Mouse (Mus musculus): Measurements from ENCODE around the gene Jam3. TPM values are rescaled to one million over a fixed set of nuclear protein-coding genes. Genes with fewer than 3 reads are reported as not detected.

The Jam3 gene
- polyA plus RNA-seq, 1 experiment from 2014 or later: 5.7 TPM

DNA sequence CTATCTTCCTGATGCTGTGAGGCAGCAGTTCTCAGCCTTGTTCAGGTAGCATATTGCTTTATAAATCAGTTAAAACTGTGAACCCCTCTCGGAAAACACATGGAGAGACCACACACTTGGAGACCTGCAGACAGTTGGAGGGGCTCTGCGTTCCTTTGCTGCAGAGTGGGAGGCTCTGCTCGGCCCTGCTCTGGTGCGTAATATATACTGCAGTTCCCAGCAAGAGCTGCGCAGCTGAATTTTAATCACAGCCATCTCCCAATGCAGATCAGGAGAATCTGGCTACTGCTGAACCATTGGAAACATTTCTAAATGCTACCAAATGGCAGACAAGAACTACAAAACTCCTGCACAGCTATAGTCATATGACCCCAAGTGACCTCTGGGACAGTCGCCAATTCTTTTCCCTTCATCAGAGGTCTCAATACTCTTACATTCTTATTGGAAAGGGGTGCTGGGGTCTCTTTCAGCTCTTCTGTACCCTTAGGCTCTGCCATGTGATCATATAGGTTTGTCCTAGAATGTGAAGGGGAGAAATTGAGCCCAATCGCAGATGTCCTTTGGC lies 33.5 kb upstream of the Jam3 start:
- no peak for ATAC-seq (ENCODE audit: low read depth)
- no peaks in the 10 kb centered on the region for H3K27me3 ChIP-seq
- 70% methylated on average over 7 of the region's 7 CpGs for WGBS (ENCODE audit: insufficient replicate concordance)
- H3K27ac ChIP-seq: no peak overlapping the region
- no peak overlapping the region for H3K4me2 ChIP-seq
- DNase-seq: no peak
- peaks cover 8% of the 10 kb centered on the region for H3K4me1 ChIP-seq (replicated peaks)
- H3K9ac ChIP-seq: no peak overlapping the region
- H3K9me3 ChIP-seq (replicated peaks): no peaks in the 10 kb centered on the region
- no peak overlapping the region for H3K4me3 ChIP-seq (replicated peaks)
- no peaks in the 10 kb centered on the region for H3K36me3 ChIP-seq

DNA sequence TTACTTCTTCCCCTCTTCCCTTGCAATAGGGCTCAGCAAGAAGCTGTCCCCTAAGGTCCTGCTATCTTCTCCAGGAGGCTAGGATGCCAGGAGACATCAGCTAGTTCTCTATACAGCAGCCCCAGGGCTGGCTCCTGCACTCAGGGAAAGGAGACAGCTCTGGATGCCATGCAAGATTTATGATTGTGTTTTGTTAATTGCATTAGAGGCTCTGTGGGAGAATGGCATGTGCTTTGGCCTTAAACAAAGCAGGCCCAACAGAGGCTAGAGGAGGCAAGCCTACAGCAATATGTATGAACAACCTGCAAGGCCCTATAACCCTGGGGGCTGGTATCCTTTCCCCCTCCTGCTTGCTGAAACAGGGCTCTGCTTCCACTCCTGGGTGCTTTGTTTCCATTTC lies 30.6 kb upstream of the Jam3 start:
- Histone ChIP-seq H3K4me1 (replicated peaks) (no peaks in the 10 kb centered on the region), H3K27me3 (no peaks in the 10 kb centered on the region), H3K36me3 (no peaks in the 10 kb centered on the region), H3K9me3 (replicated peaks) (no peaks in the 10 kb centered on the region), H3K9ac (no peak overlapping the region), H3K4me3 (replicated peaks) (no peak overlapping the region), H3K4me2 (no peak overlapping the region), H3K27ac (no peak overlapping the region)
- ATAC-seq (ENCODE audit: low read depth) (no peak), DNase-seq (no peak)

DNA sequence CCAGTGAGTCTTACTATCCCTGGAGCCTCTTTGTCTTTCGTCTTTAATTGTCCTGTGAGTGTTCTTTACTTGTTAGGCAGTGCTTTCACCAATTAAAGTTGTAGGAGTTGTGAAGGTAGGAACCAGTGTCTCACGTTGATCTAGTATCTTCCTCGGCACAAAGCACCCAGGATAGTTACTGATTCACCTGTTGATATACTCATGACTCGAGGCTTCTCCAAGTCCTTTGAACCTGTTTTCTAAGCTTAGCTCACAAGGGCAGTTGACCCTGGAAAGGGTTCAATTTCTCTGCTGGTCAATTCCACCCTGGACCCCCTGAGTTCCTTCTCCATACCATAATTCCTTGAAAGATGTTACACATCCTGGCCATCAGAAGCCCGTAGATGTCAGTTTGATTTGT lies 26.9 kb upstream of the Jam3 start:
- no peak overlapping the region for H3K4me2 ChIP-seq
- no peak overlapping the region for H3K4me3 ChIP-seq (replicated peaks)
- no peak overlapping the region for H3K27ac ChIP-seq
- 58% methylated on average over 5 of the region's 5 CpGs for WGBS (ENCODE audit: insufficient replicate concordance)
- no peak for DNase-seq
- H3K36me3 ChIP-seq: no peaks in the 10 kb centered on the region
- ATAC-seq (ENCODE audit: low read depth): no peak
- H3K27me3 ChIP-seq: no peaks in the 10 kb centered on the region
- no peaks in the 10 kb centered on the region for H3K4me1 ChIP-seq (replicated peaks)
- no peaks in the 10 kb centered on the region for H3K9me3 ChIP-seq (replicated peaks)
- H3K9ac ChIP-seq: no peak overlapping the region

DNA sequence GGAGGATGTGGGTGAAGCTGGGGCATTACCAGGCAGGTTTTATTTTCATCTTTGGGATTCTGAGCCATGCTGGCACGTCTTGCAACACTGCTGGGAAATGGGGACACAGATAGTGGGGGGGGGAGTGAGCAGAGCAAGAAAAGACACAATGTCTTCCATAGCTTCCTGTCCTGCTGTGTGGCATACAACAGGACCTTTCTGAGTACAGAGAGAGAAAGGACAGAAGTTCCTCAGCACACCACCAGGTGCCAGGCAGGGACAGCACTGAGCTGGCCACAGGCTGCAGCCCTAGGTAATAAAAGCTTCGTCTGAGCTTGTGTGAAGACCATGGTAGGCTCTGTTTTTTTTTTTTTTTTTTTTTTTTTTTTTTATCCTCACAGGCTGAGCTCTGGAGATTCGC lies 25.3 kb upstream of the Jam3 start:
- H3K36me3 ChIP-seq: no peaks in the 10 kb centered on the region
- H3K27ac ChIP-seq: no peak overlapping the region
- H3K9ac ChIP-seq: no peak overlapping the region
- ATAC-seq (ENCODE audit: low read depth) (no peak), DNase-seq (no peak)
- no peaks in the 10 kb centered on the region for H3K4me1 ChIP-seq (replicated peaks)
- no peaks in the 10 kb centered on the region for H3K27me3 ChIP-seq
- H3K4me2 ChIP-seq: no peak overlapping the region
- no peak overlapping the region for H3K4me3 ChIP-seq (replicated peaks)
- no peaks in the 10 kb centered on the region for H3K9me3 ChIP-seq (replicated peaks)
- whole genome bisulfite sequencing (ENCODE audit: insufficient replicate concordance): 35% methylated on average over 3 of the region's 3 CpGs

DNA sequence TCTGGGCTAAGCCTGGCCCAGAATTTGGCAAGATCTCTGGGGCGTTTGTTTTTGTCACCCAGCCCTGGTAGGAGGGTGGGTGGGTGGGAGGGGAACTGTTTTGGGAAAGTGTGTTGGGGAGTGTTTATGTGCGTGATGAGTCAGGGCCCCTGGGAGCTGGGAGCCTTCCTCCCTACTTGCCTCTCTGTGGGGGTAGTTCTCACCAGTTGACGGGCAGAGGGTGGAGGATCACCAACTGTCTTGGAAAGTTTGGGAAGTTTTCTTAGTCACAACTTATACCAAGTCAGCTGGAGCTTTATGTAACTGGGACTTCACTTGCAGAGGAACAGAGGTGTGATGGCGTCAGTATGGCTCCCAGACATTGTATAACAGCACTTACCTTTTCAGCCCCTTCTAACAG lies 23.7 kb upstream of the Jam3 start:
- Histone ChIP-seq H3K4me3 (replicated peaks) (no peak overlapping the region), H3K9me3 (replicated peaks) (no peaks in the 10 kb centered on the region), H3K9ac (no peak overlapping the region), H3K27ac (no peak overlapping the region), H3K4me1 (replicated peaks) (no peaks in the 10 kb centered on the region), H3K27me3 (no peaks in the 10 kb centered on the region), H3K4me2 (no peak overlapping the region), H3K36me3 (no peaks in the 10 kb centered on the region)
- DNase-seq (no peak), ATAC-seq (ENCODE audit: low read depth) (no peak)
- WGBS (ENCODE audit: insufficient replicate concordance): 57% methylated on average over 4 of the region's 4 CpGs

DNA sequence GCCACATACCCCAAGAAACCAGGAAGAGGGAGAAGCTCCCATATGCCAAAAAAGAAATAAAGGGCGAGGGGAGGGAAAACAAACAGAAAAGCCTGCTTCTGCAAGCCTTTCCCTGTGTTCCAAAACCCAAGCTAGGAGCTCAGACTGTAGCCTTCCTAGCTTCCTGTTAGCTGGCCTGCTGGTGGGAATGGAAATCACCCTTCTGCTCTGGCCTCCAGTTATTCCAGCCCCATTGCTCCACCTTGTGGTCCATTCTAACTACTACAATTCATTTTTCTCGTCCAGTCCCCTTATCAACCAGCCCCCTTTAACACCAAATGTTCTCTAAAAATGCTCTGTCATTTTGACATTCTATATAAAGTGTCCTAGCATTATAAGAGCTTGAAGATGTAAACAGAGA lies 20.9 kb upstream of the Jam3 start:
- Histone ChIP-seq H3K9me3 (replicated peaks) (no peaks in the 10 kb centered on the region), H3K27ac (no peak overlapping the region), H3K4me2 (no peak overlapping the region), H3K4me1 (replicated peaks) (no peaks in the 10 kb centered on the region), H3K27me3 (no peaks in the 10 kb centered on the region), H3K36me3 (no peaks in the 10 kb centered on the region), H3K4me3 (replicated peaks) (no peak overlapping the region), H3K9ac (no peak overlapping the region)
- ATAC-seq (ENCODE audit: low read depth): no peak
- DNase-seq: no peak
- 4% methylated on average over 2 of the region's 2 CpGs for WGBS (ENCODE audit: insufficient replicate concordance)

DNA sequence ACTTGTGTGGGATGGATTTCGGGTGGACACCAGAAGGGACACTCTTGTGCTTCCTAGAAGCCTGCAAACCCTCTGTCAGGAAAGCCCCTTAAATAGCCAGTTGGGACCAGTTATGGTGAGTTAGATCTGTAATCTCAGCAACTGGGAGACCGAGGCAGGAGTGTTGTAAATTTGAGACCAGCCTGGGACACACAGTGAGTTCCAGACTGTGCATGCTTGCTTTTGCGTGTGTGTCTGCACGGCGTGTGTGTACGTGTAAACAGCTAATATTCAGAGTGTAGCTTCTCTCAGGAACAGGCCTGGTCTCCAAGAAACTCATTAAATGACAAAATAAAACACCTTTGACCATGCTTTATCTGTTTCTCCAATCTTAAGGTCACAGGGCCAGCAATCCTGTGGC lies 20.5 kb upstream of the Jam3 start:
- 68% methylated on average over 6 of the region's 6 CpGs for WGBS (ENCODE audit: insufficient replicate concordance)
- DNase-seq: no peak
- no peak overlapping the region for H3K27ac ChIP-seq
- ATAC-seq (ENCODE audit: low read depth): no peak
- H3K9me3 ChIP-seq (replicated peaks): no peaks in the 10 kb centered on the region
- H3K4me3 ChIP-seq (replicated peaks): no peak overlapping the region
- no peaks in the 10 kb centered on the region for H3K36me3 ChIP-seq
- H3K27me3 ChIP-seq: no peaks in the 10 kb centered on the region
- no peak overlapping the region for H3K4me2 ChIP-seq
- no peaks in the 10 kb centered on the region for H3K4me1 ChIP-seq (replicated peaks)
- H3K9ac ChIP-seq: no peak overlapping the region

DNA sequence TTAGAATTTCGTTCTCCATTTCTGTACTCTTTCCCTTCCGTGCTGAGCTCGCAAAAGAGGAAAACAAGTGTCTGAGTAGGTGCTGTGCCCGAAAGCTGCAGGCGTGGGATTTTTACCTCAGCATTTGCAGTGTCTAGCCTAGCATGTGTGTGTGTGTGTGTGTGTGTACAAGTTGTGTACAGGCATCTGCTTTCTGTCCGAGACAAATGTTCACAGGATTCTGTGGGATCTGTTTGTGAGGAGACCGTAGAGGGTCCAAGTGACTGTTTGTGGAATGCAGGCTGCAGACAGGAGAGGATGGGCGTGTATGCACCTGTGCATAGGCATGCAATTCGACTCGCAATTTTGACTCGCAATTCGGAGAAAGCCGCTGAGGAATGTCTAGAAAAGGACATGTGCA lies 20.0 kb upstream of the Jam3 start:
- ATAC-seq (ENCODE audit: low read depth) (no peak), DNase-seq (no peak)
- H3K27ac ChIP-seq: no peak overlapping the region
- H3K4me3 ChIP-seq (replicated peaks): no peak overlapping the region
- no peaks in the 10 kb centered on the region for H3K4me1 ChIP-seq (replicated peaks)
- no peaks in the 10 kb centered on the region for H3K9me3 ChIP-seq (replicated peaks)
- no peaks in the 10 kb centered on the region for H3K27me3 ChIP-seq
- 71% methylated on average over 13 of the region's 13 CpGs for WGBS (ENCODE audit: insufficient replicate concordance)
- no peak overlapping the region for H3K4me2 ChIP-seq
- H3K36me3 ChIP-seq: no peaks in the 10 kb centered on the region
- no peak overlapping the region for H3K9ac ChIP-seq

DNA sequence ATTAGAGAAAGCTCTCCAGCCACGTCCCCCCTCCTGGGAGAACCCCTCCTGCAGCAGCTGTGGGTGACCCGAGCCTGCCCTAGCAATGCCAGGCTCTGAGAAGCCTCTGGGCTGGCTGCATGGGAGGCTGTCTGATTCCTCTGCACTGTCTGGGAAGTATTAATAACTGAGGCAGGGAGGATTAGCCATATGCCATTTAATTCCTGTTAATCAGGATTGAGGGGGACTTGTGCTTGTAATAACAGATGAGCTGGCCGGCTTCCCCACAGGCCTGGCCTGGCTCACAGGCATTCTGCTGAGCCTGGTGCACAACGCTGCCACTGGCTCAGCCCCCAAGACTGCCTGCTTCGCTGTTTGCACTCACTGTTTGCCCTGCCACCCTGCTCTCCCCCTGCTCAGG lies 18.9 kb upstream of the Jam3 start:
- DNase-seq: no peak
- Histone ChIP-seq H3K4me3 (replicated peaks) (no peak overlapping the region), H3K9ac (no peak overlapping the region), H3K27me3 (no peaks in the 10 kb centered on the region), H3K9me3 (replicated peaks) (no peaks in the 10 kb centered on the region), H3K27ac (no peak overlapping the region), H3K36me3 (no peaks in the 10 kb centered on the region), H3K4me1 (replicated peaks) (no peaks in the 10 kb centered on the region), H3K4me2 (no peak overlapping the region)
- WGBS (ENCODE audit: insufficient replicate concordance): 53% methylated on average over 5 of the region's 5 CpGs
- no peak for ATAC-seq (ENCODE audit: low read depth)

DNA sequence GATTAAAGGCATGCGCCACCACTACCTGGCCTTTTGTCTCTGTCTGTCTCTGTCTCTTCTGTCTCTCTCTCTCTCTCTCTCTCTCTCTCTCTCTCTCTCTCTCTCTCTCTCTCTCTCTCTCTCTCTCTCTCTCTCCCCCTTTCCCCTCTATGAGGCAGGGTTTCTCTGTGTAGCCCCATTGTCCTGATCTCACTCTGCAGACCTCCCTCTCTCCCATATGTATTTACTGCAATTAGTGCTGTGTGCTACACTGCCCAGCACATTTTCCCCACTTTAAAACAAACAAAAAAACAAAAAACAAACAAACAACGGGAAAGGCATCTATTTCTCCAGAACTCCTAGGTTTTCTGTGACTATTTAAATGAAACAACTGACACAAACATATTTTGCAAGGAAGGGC lies 18.4 kb upstream of the Jam3 start:
- H3K9ac ChIP-seq: no peak overlapping the region
- H3K4me1 ChIP-seq (replicated peaks): no peaks in the 10 kb centered on the region
- DNase-seq: no peak
- H3K4me2 ChIP-seq: no peak overlapping the region
- ATAC-seq (ENCODE audit: low read depth): no peak
- H3K36me3 ChIP-seq: no peaks in the 10 kb centered on the region
- H3K4me3 ChIP-seq (replicated peaks): no peak overlapping the region
- 65% methylated on average over 2 of the region's 2 CpGs for WGBS (ENCODE audit: insufficient replicate concordance)
- H3K27me3 ChIP-seq: no peaks in the 10 kb centered on the region
- no peaks in the 10 kb centered on the region for H3K9me3 ChIP-seq (replicated peaks)
- no peak overlapping the region for H3K27ac ChIP-seq

DNA sequence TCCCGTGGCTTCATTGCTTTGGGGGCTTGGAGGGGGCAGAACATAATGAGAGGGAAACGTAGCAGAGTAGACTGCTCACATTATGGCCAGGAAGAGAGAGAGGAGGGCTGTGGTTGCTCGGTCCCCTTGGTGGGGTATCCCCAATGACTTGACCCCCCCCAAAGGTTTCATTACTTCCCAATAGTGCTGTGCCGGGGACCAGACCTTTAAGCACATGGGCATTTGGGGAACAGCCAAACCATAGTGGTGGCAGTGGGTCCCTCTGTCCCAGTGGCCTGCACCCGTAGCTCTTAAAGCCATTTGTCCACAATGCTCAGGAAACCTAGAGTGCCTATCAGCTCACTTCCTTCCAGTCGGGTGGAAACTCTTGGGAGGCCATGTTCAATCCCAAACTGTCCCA lies 17.6 kb upstream of the Jam3 start:
- no peak overlapping the region for H3K4me3 ChIP-seq (replicated peaks)

DNA sequence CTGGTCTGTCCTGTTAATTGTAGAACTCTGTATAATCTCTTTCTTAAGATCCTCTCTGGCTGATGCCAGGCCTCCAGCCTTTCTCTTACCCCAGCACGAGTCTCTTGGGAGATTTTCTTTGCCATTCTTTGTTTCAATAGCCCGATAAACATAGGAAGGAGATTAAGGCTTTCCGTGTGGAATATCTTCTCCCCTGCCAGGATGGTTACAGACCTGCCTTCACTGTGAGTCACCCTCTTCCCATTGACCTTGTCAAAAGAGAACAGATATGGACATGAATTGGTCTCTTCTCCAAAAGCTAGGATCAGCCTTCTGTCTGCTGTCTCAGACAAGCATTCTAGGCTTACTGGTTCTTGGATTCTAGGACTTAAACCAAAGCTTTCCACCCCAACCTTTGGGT lies 15.5 kb upstream of the Jam3 start:
- no peak for DNase-seq
- WGBS (ENCODE audit: insufficient replicate concordance): 56% methylated on average over 3 of the region's 3 CpGs

More for the DNA sequence above, 17.6 kb upstream of the Jam3 start:
- H3K27ac ChIP-seq: no peak overlapping the region
- H3K36me3 ChIP-seq: no peaks in the 10 kb centered on the region
- H3K4me2 ChIP-seq: no peak overlapping the region
- no peaks in the 10 kb centered on the region for H3K27me3 ChIP-seq
- H3K9me3 ChIP-seq (replicated peaks): no peaks in the 10 kb centered on the region
- ATAC-seq (ENCODE audit: low read depth): no peak
- H3K9ac ChIP-seq: no peak overlapping the region
- 50% methylated on average over 6 of the region's 6 CpGs for WGBS (ENCODE audit: insufficient replicate concordance)
- H3K4me1 ChIP-seq (replicated peaks): no peaks in the 10 kb centered on the region
- no peak for DNase-seq

More for the DNA sequence above, 15.5 kb upstream of the Jam3 start:
- Histone ChIP-seq H3K4me3 (replicated peaks) (no peak overlapping the region), H3K4me2 (no peak overlapping the region), H3K27me3 (no peaks in the 10 kb centered on the region), H3K27ac (no peak overlapping the region), H3K4me1 (replicated peaks) (no peaks in the 10 kb centered on the region), H3K9ac (no peak overlapping the region), H3K36me3 (no peaks in the 10 kb centered on the region), H3K9me3 (replicated peaks) (no peaks in the 10 kb centered on the region)
- ATAC-seq (ENCODE audit: low read depth): no peak

Data from liver, embryonic 13.5 days (tissue).